Mouse (Mus musculus) adipocyte (in vitro differentiated cells): ENCODE data around the gene Olfr816.
"Not testable (repeated sequence)": the region's sequence is repeated elsewhere in the genome, so short reads cannot be mapped to it uniquely, and the experiment has no call there.

ENCODE experiments used
- DNase-seq: peaks from one replicate; pipeline ENCODE4 v3.0.0-alpha.2; 2016; ENCODE audit warnings: low spot score

Gene Olfr816

DNA sequence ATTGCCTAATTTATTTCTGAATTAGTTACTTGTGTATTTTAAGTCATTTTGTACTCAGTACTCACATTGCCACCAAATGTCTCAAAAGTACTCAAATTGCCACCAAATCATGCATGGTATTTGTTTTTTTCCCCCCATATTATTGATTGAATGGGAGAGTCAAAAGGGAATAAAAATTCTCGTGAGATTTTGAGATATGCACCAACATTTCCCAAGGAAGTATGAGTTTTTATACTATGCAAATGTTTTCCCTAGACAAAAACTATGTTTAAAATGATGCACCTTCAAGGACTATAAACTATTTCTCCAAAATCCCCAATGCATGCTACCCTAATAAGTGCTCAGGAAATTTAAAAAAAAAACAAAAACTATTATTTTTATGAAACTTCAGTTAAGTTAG, at the start of gene Olfr816:
Olfr816 (minus strand) TSS at position 101 of the 400 bp plus-strand sequence.
- DNase-seq: no peak

- no peak for DNase-seq
Observed at GRCm38 (mm10) chr10:129949000-129949399, 33.6 kb upstream of the Olfr816 start, which contains the start of gene Olfr818. Gene Olfr818 (minus strand): TSS chr10:129949100.

DNA sequence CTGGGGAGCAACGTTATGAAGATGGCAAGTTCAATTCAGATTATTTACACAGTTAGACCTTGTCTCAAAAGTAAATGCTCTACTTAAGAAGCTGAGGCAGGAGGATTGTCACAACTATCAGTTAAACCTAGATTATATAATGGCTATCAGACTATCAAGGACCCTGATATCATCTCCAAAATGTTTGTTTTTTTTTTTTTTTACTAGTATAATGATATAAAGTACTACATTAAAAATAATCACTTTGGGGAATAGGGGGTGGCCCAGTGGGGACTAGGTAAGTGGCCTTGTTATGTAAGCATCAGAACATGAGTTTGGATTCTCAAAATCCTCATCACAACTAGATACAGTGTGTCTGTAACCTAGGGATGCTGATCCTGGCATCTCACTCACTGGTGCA, 9.6 kb downstream of the Olfr816 start, which contains the start of gene Olfr815:
Olfr815 (minus strand) TSS at position 101 of the 400 bp plus-strand sequence.
- not testable (repeated sequence) for DNase-seq

DNA sequence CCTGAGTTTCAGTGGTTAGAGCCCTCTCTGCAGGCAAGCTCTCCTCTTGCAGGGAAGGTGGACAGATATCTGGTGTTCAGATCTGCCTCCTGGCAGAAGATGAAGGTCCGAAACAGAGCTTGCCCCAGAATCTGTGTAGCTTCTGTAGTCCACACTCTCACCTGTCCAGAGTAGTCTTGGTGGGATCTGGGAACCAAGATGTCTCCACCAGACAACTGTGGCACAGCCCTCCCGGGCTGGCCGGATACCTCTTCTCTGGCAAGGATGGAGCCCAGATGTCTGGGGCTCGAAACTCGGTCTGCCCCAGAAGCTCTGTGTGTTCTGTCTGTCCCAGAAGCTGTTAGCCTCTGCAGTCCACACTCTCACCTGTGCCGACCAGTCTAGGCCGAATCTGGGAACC, 29.5 kb downstream of the Olfr816 start:
- DNase-seq: no peak

DNA sequence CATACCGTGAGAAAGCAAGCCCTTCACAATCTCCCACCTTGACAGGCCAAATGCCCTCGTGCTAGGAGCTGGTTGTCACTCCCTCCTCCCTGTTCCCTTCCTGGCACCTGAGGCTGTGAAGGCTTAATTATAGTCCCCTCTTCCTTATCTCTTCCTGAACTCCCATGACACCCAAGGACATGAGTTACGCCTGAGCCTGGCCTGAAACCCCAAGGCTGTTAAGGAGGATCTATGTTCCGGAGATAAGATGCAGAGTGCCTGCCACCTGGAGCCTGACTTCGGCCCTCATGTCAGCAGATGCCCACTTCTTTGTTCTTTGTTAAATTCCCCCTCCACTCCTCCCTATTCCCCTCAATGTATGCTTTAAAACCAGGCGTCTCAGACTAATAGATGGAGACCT, 29.9 kb downstream of the Olfr816 start:
- DNase-seq: not testable (repeated sequence)

DNA sequence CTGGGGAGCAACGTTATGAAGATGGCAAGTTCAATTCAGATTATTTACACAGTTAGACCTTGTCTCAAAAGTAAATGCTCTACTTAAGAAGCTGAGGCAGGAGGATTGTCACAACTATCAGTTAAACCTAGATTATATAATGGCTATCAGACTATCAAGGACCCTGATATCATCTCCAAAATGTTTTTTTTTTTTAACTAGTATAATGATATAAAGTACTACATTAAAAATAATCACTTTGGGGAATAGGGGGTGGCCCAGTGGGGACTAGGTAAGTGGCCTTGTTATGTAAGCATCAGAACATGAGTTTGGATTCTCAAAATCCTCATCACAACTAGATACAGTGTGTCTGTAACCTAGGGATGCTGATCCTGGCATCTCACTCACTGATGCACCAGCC, 35.6 kb downstream of the Olfr816 start, which contains the start of gene Olfr814:
Olfr814 (minus strand) TSS at position 101 of the 400 bp plus-strand sequence.
- DNase-seq: not testable (repeated sequence)
